Mouse (Mus musculus) ES-E14 (cell line): Measurements from ENCODE around the gene Tns1.

Experiments
- CHD2 ChIP-seq: IDR thresholded peaks from 2 replicates; pipeline ENCODE4 v1.6.1; 2014; ENCODE audit warnings: mild to moderate bottlenecking, low read depth, low read length, inconsistent platforms
- HCFC1 ChIP-seq: IDR thresholded peaks from 2 replicates; pipeline ENCODE4 v1.6.1; 2012; ENCODE audit warnings: low read length, inconsistent platforms, borderline replicate concordance; ENCODE audit not compliant: insufficient read depth
- MAFK ChIP-seq: IDR thresholded peaks from 2 replicates; pipeline ENCODE4 v1.6.1; 2014; ENCODE audit warnings: mild to moderate bottlenecking, low read depth, low read length, inconsistent platforms; ENCODE audit not compliant: insufficient read depth
- ZC3H11A ChIP-seq: IDR thresholded peaks from 2 replicates; pipeline ENCODE4 v1.6.1; 2012; ENCODE audit warnings: low read depth, mild to moderate bottlenecking, inconsistent platforms, low read length, borderline replicate concordance

DNA sequence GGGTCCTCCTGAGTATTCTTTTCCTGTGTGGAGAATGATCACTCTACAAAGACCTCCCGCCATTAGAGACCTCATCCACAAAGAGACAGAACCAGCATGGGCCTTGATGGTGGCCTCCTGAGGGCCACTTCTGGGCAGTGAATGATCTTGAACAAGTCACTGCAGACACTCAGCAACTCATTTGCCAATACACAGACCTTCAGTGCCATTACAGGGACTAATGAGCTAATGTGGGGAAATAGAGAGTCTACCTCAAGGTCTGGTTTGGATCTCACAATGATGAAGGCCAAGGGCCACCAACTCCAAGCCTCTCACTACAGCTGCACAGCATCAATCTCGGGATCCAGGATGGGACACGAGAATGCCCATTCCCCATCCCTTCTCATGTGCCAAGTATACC, 127.6 kb downstream of the Tns1 start:
- TF ChIP-seq HCFC1 (no peak), CHD2 (no peak), MAFK (no peak), ZC3H11A (no peak)
